Mouse (Mus musculus) gastrocnemius, adult 2 months (tissue): ENCODE results near the gene Arhgap6. TPM values are rescaled to one million over a fixed set of nuclear protein-coding genes. Genes with fewer than 3 reads are reported as not detected.
A peak's percentile ranks its signal among the peaks of the same experiment; 100 is the strongest.

ENCODE experiments used
- DNase-seq: peaks from one replicate; pipeline ENCODE4 v3.0.0; 2022
- H3K27ac ChIP-seq: fragments of 200-600 bp; 2 replicates; pipeline ENCODE4 v1.8.1; 2022; ENCODE audit warnings: mild to moderate bottlenecking
- H3K4me3 ChIP-seq: fragments of 200-600 bp; 2 replicates; pipeline ENCODE4 v1.8.1; 2022; ENCODE audit warnings: mild to moderate bottlenecking, moderate library complexity
- CTCF ChIP-seq: fragments of 200-600 bp; IDR thresholded peaks from 2 replicates; pipeline ENCODE4 v1.8.1; 2022; ENCODE audit warnings: antibody characterized with exemption, mild to moderate bottlenecking, moderate library complexity
- intact Hi-C: fragments of 180-260 bp; cut with DNase I; formaldehyde crosslinking; loops from one replicate; pipeline ENCODE4 v1.15.1; 2025
- total RNA-seq, 2 experiments: library from RNA; stranded (reverse); gene quantifications; 2 replicates each; pipeline ENCODE4 v1.2.3; 2021

The Arhgap6 gene
- total RNA-seq, 2 experiments from 2014 or later = 3.3 to 3.5 TPM

GRCm38 (mm10) chrX:168904086-168904485, 109.2 kb downstream of the Arhgap6 start:
- intact Hi-C loops = loop anchor here (10.0 kb wide), 1 partner anchor 99 kb away; no protein-coding TSS in a partner anchor
- H3K27ac ChIP-seq = peak overlapping the region; percentile 43; the same call in 1 of the 2 replicates
- H3K4me3 ChIP-seq = no peak overlapping the region
- TF ChIP-seq CTCF = no peak
- DNase-seq = no peak

- intact Hi-C loops = loop anchor here (10.0 kb wide), 1 partner anchor 103 kb away; no protein-coding TSS in a partner anchor
- TF ChIP-seq CTCF = no peak
- no peak overlapping the region for H3K27ac ChIP-seq
- DNase-seq = peak; percentile 43
- no peak overlapping the region for H3K4me3 ChIP-seq
Observed at GRCm38 (mm10) chrX:168907586-168907985, 112.7 kb downstream of the Arhgap6 start.

GRCm38 (mm10) chrX:168913519-168913918, 118.6 kb downstream of the Arhgap6 start:
- TF ChIP-seq CTCF = no peak
- no peak overlapping the region for H3K27ac ChIP-seq
- no peak for DNase-seq
- intact Hi-C loops = no loop called here
- H3K4me3 ChIP-seq = no peak overlapping the region

- intact Hi-C loops = no loop called here
- no peak for DNase-seq
Observed at GRCm38 (mm10) chrX:168920942-168921341, 126.0 kb downstream of the Arhgap6 start.

GRCm38 (mm10) chrX:168932420-168932819, 137.5 kb downstream of the Arhgap6 start:
- DNase-seq = no peak
- H3K27ac ChIP-seq = no peak overlapping the region
- no peak overlapping the region for H3K4me3 ChIP-seq
- no peak for TF ChIP-seq CTCF
- intact Hi-C loops = loop anchor here (10.0 kb wide), 1 partner anchor 138 kb away; the partner anchor contains the start of gene Arhgap6

More at GRCm38 (mm10) chrX:168920942-168921341, 126.0 kb downstream of the Arhgap6 start:
- TF ChIP-seq CTCF = peak; percentile 38; the same call in 1 of the 2 replicates
- Histone ChIP-seq H3K27ac (0 out of 2 replicates have a peak overlapping the region, but pooled peaks have one; percentile 1), H3K4me3 (no peak overlapping the region)

GRCm38 (mm10) chrX:168935447-168935846, 140.5 kb downstream of the Arhgap6 start:
- DNase-seq = peak; percentile 17
- no peak overlapping the region for H3K27ac ChIP-seq
- peak; percentile 69 for TF ChIP-seq CTCF
- intact Hi-C loops = loop anchor here (1.0 to 10.0 kb wide), 4 partner anchors 141 to 367 kb away; partner anchors contain the start of gene Arhgap6
- H3K4me3 ChIP-seq = no peak overlapping the region

- peak; percentile 32 for DNase-seq
- intact Hi-C loops = loop anchor here (2.0 to 10.0 kb wide), 4 partner anchors 143 to 364 kb away; partner anchors contain the start of gene Arhgap6
- Histone ChIP-seq H3K27ac (no peak overlapping the region), H3K4me3 (no peak overlapping the region)
- peak; percentile 55 for TF ChIP-seq CTCF
Observed at GRCm38 (mm10) chrX:168937941-168938340, 143.0 kb downstream of the Arhgap6 start.

GRCm38 (mm10) chrX:168941684-168942083, 146.8 kb downstream of the Arhgap6 start:
- no peak overlapping the region for H3K4me3 ChIP-seq
- no peak for TF ChIP-seq CTCF
- intact Hi-C loops = loop anchor here (10.0 kb wide), 1 partner anchor 93 kb away; no protein-coding TSS in a partner anchor
- no peak overlapping the region for H3K27ac ChIP-seq
- no peak for DNase-seq

GRCm38 (mm10) chrX:168943217-168943616, 148.3 kb downstream of the Arhgap6 start:
- H3K4me3 ChIP-seq = no peak overlapping the region
- H3K27ac ChIP-seq = no peak overlapping the region
- DNase-seq = no peak
- TF ChIP-seq CTCF = no peak
- intact Hi-C loops = loop anchor here (10.0 kb wide), 1 partner anchor 92 kb away; no protein-coding TSS in a partner anchor

- intact Hi-C loops = no loop called here
Observed at GRCm38 (mm10) chrX:168975444-168975843, 180.5 kb downstream of the Arhgap6 start.

GRCm38 (mm10) chrX:168977776-168978175, 182.9 kb downstream of the Arhgap6 start:
- H3K4me3 ChIP-seq = no peak overlapping the region
- H3K27ac ChIP-seq = no peak overlapping the region
- no peak for DNase-seq
- no peak for TF ChIP-seq CTCF
- intact Hi-C loops = no loop called here

More at GRCm38 (mm10) chrX:168975444-168975843, 180.5 kb downstream of the Arhgap6 start:
- Histone ChIP-seq H3K4me3 (no peak overlapping the region), H3K27ac (no peak overlapping the region)
- TF ChIP-seq CTCF = no peak
- no peak for DNase-seq

GRCm38 (mm10) chrX:168980370-168980769, 185.5 kb downstream of the Arhgap6 start:
- no peak overlapping the region for H3K27ac ChIP-seq
- no peak for TF ChIP-seq CTCF

GRCm38 (mm10) chrX:169007066-169007465, 212.2 kb downstream of the Arhgap6 start:
- no peak for TF ChIP-seq CTCF
- no peak for DNase-seq
- intact Hi-C loops = no loop called here
- Histone ChIP-seq H3K27ac (no peak overlapping the region), H3K4me3 (no peak overlapping the region)

More at GRCm38 (mm10) chrX:168980370-168980769, 185.5 kb downstream of the Arhgap6 start:
- no peak for DNase-seq
- H3K4me3 ChIP-seq = no peak overlapping the region
- intact Hi-C loops = no loop called here

- intact Hi-C loops = no loop called here
Observed at GRCm38 (mm10) chrX:169012701-169013100, 217.8 kb downstream of the Arhgap6 start.

More at GRCm38 (mm10) chrX:169012701-169013100, 217.8 kb downstream of the Arhgap6 start:
- no peak for DNase-seq
- Histone ChIP-seq H3K4me3 (no peak overlapping the region), H3K27ac (no peak overlapping the region)
- no peak for TF ChIP-seq CTCF
